Mouse (Mus musculus): Measurements from ENCODE around the gene Elp5. TPM values are rescaled to one million over a fixed set of nuclear protein-coding genes. Genes with fewer than 3 reads are reported as not detected.
"Not testable (repeated sequence)": the region's sequence is repeated elsewhere in the genome, so short reads cannot be mapped to it uniquely, and the experiment has no call there.

Elp5 gene
- total and polyA plus RNA-seq, 2 experiments from 2014 or later = 115 to 187 TPM

DNA sequence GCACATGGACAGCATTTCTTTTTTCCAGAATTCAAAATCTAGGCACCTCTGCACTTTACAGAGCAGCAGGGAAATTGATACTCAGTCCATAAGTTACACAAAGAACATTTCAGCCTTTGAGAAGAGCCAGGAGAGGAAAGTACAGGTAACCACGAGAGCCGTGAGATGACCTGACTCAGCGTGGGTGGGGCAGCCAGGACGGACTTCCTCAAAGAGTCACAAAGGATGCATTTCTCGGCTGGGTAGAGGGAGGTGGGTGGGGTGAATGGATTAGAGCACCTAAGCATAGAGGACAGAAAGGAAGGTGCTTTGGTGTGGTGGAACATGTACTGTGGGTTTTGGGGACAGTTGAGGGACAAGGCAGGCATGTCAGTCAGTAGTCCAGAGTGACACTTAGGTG, 20.5 kb downstream of the Elp5 start:
- no peak for TF ChIP-seq CTCF (IDR thresholded peaks at IDR 0.05; ENCODE audit: low read depth)
- no peak for ATAC-seq
- peaks cover 42% of the 10 kb centered on the region for H3K27me3 ChIP-seq (ENCODE audit: insufficient read depth, low read length)
- H3K4me3 ChIP-seq (ENCODE audit: low read depth, low read length) = no peak overlapping the region
- 45% methylated on average over 5 of the region's 5 CpGs for WGBS
- 0 out of 2 replicates have a peak, but pooled peaks cover 3% of the 10 kb centered on the region for H3K4me1 ChIP-seq (ENCODE audit: insufficient read depth)
- DNase-seq = no peak
- no peaks in the 10 kb centered on the region for H3K36me3 ChIP-seq (ENCODE audit: insufficient read depth)
- H3K27ac ChIP-seq (ENCODE audit: low read depth, low read length) = no peak overlapping the region
- no peak overlapping the region for H3K9ac ChIP-seq
- H3K9me3 ChIP-seq (ENCODE audit: low read length) = no peaks in the 10 kb centered on the region
- H3K4me2 ChIP-seq (ENCODE audit: low read depth) = no peak overlapping the region

DNA sequence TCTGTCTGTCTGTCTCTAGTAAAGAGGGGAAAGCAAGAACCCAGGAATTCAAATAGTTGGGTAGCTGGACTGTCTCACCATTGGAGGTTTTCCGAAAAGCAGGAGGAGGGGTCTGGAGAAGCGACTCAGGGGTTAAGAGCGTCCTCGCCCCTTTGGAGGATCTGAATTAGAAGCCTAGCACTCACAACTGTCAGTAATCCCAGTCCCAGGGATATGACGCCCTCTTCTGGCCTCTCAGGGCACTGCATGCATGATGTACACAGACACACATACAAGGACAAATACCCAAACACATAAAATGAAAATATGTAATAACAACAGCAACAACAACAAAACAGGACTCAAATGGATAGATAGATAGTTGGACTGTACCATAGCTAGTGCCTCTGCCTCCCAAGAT, 21.7 kb downstream of the Elp5 start:
- H3K4me3 ChIP-seq (ENCODE audit: low read depth, low read length) = no peak overlapping the region
- peaks cover 30% of the 10 kb centered on the region for H3K27me3 ChIP-seq (ENCODE audit: insufficient read depth, low read length)
- H3K9ac ChIP-seq = no peak overlapping the region
- H3K4me2 ChIP-seq (ENCODE audit: low read depth) = no peak overlapping the region
- H3K4me1 ChIP-seq (ENCODE audit: insufficient read depth) = no peaks in the 10 kb centered on the region
- peak; percentile 34; the same call in 1 of the 2 replicates for TF ChIP-seq CTCF (IDR thresholded peaks at IDR 0.05; ENCODE audit: low read depth)
- no peak overlapping the region for H3K27ac ChIP-seq (ENCODE audit: low read depth, low read length)
- no peaks in the 10 kb centered on the region for H3K9me3 ChIP-seq (ENCODE audit: low read length)
- no peaks in the 10 kb centered on the region for H3K36me3 ChIP-seq (ENCODE audit: insufficient read depth)
- ATAC-seq (no peak), DNase-seq (no peak)
- WGBS = 27% methylated on average over 5 of the region's 5 CpGs

DNA sequence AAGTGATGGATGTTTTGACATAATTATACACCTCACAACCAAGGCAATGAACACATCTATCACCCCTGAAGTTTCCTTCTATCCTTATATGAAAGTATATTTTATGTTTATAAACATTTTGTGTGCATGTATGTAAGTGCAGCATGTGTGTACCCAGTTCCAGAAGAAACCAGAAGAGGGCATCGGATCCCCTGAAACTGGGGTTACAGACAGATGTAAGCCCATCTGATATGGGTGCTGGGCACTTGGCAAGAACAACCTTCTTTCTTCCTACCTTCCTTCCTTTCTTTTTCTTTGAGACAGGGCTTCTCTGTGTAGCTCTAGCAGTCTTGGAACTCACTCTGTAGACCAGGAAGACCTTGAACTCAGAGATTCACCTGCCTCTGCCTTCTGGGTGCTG, 26.1 kb downstream of the Elp5 start:
- 0 out of 2 replicates have a peak, but pooled peaks cover 7% of the 10 kb centered on the region for H3K27me3 ChIP-seq (ENCODE audit: insufficient read depth, low read length)
- H3K4me2 ChIP-seq (ENCODE audit: low read depth) = no peak overlapping the region
- no peaks in the 10 kb centered on the region for H3K36me3 ChIP-seq (ENCODE audit: insufficient read depth)
- 65% methylated on average over 1 of the region's 1 CpGs for WGBS
- no peaks in the 10 kb centered on the region for H3K4me1 ChIP-seq (ENCODE audit: insufficient read depth)
- no peak for TF ChIP-seq CTCF (IDR thresholded peaks at IDR 0.05; ENCODE audit: low read depth)
- no peak overlapping the region for H3K9ac ChIP-seq
- ATAC-seq (no peak), DNase-seq (no peak)
- no peak overlapping the region for H3K4me3 ChIP-seq (ENCODE audit: low read depth, low read length)
- H3K27ac ChIP-seq (ENCODE audit: low read depth, low read length) = no peak overlapping the region
- H3K9me3 ChIP-seq (ENCODE audit: low read length) = no peaks in the 10 kb centered on the region

DNA sequence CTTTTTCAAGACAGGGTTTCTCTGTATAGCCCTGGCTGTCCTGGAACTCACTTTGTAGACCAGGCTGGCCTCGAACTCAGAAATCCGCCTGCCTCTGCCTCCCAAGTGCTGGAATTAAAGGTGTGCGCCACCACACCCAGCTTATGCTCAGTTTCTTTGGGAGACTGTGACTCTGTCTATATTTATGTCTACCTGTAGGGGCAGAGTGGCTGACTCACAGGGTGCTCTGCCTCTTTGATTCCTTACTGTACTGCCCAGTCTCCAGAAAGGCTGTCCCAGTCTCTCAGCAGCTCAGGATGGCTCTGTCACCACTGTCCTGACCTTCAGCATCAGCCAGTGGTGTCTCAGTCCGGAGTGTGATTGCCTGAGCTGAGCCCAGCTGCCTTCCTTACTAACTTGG, 26.7 kb downstream of the Elp5 start:
- H3K36me3 ChIP-seq (ENCODE audit: insufficient read depth); H3K27ac ChIP-seq (ENCODE audit: low read depth, low read length); H3K4me3 ChIP-seq (ENCODE audit: low read depth, low read length); H3K27me3 ChIP-seq (ENCODE audit: insufficient read depth, low read length); ATAC-seq; H3K4me1 ChIP-seq (ENCODE audit: insufficient read depth); H3K9me3 ChIP-seq (ENCODE audit: low read length); DNase-seq; H3K9ac ChIP-seq; H3K4me2 ChIP-seq (ENCODE audit: low read depth): not testable (repeated sequence)
- 60% methylated on average over 4 of the region's 4 CpGs for WGBS

DNA sequence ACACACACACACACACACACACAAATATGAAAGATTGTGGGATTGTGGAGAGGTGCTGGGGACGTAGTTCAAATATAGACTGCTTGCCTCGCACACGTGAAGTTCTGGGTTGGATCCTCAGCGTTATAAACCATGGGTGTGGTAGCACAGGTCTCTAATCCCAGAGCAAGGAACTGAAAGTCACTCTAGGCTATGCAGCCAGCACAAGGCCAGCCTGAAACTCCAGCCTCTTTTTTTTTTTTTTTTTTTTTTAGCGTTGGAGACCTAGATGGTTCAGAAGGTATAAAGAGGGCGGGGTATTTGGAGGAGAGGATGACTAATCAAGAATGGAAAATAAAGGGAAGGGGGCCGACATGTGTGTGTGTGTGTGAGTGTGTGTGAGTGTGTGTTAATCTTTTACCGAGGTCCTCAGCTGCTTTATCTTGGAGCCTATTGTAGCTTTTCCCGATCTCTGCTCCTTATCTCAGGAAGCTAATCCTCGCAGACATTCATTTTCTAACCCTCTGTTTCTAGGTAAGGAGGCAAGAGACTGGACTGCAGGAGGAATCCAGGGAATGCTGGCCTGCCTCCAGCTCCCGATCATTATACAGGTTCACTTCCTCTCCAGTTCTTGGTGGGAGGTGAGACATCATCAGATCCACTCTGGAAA, 28.9 kb downstream of the Elp5 start:
- no peak overlapping the region for H3K4me3 ChIP-seq (ENCODE audit: low read depth, low read length)
- H3K9ac ChIP-seq = no peak overlapping the region
- no peaks in the 10 kb centered on the region for H3K4me1 ChIP-seq (ENCODE audit: insufficient read depth)
- no peaks in the 10 kb centered on the region for H3K9me3 ChIP-seq (ENCODE audit: low read length)
- H3K27me3 ChIP-seq (ENCODE audit: insufficient read depth, low read length) = no peaks in the 10 kb centered on the region
- H3K4me2 ChIP-seq (ENCODE audit: low read depth) = no peak overlapping the region
- WGBS = 66% methylated on average over 11 of the region's 11 CpGs
- DNase-seq (no peak), ATAC-seq (no peak)
- no peak for TF ChIP-seq CTCF (IDR thresholded peaks at IDR 0.05; ENCODE audit: low read depth)
- H3K36me3 ChIP-seq (ENCODE audit: insufficient read depth) = no peaks in the 10 kb centered on the region
- H3K27ac ChIP-seq (ENCODE audit: low read depth, low read length) = no peak overlapping the region

DNA sequence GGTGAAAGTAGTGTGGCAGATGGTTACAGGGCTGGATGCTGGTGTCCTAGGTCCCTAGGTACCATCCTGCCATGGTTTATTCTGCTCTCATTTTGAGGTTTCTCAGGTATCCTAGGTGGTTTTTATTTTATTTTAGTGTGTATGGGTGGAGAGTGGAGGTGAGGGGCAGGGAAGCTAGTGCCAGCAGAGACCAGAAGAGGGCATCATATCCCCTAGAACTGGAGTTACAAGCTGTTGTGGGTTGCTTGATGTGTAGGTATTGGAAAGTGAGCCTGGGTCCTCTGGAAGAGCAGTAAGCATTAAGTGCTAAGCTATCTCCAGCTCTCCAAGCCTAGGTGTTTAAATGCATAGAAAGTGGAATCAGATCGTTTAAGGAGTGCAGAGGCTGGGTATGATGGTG, 30.0 kb downstream of the Elp5 start:
- Histone ChIP-seq H3K27me3 (ENCODE audit: insufficient read depth, low read length) (no peaks in the 10 kb centered on the region), H3K4me1 (ENCODE audit: insufficient read depth) (no peaks in the 10 kb centered on the region), H3K36me3 (ENCODE audit: insufficient read depth) (no peaks in the 10 kb centered on the region), H3K4me3 (ENCODE audit: low read depth, low read length) (no peak overlapping the region), H3K9ac (no peak overlapping the region), H3K27ac (ENCODE audit: low read depth, low read length) (no peak overlapping the region), H3K4me2 (ENCODE audit: low read depth) (no peak overlapping the region), H3K9me3 (ENCODE audit: low read length) (no peaks in the 10 kb centered on the region)
- TF ChIP-seq CTCF (IDR thresholded peaks at IDR 0.05; ENCODE audit: low read depth) = no peak
- 31% methylated on average over 1 of the region's 1 CpGs for WGBS
- no peak for DNase-seq
- no peak for ATAC-seq

DNA sequence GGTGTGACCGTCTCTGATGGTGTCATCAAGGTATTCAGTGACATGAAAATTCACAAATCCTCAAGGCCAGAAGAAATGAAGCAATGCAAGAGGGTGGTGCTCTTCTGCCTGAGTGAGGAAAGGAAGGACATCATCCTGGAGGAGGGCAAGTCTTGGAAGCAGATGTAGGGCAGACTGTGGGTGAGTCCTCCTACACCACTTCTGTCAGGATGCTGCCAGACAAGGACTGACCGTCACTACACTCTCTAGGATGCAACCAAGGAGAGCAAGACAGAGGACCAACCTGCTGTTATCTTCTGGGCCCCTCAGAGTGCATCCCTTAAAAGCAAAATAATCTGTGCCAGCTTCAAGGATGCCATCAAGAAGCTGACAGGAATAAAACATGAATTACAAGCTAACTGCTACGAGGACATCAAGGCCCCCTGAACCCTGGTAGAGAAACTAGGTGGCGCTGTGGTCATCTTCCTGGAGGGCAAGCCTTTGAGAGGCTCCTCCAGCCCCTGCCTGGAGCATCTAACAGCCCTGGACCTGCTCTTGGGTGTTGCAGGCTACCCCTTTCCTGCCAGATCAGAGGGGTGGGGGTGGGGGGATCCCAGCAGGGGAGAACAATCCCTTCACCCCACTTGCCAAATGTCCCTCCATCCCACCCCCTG, 31.4 kb downstream of the Elp5 start:
- H3K27me3 ChIP-seq (ENCODE audit: insufficient read depth, low read length) = no peaks in the 10 kb centered on the region
- H3K4me2 ChIP-seq (ENCODE audit: low read depth) = no peak overlapping the region
- no peaks in the 10 kb centered on the region for H3K4me1 ChIP-seq (ENCODE audit: insufficient read depth)
- H3K36me3 ChIP-seq (ENCODE audit: insufficient read depth) = no peaks in the 10 kb centered on the region
- DNase-seq (no peak), ATAC-seq (no peak)
- WGBS = 42% methylated on average over 4 of the region's 4 CpGs
- no peak overlapping the region for H3K27ac ChIP-seq (ENCODE audit: low read depth, low read length)
- no peak for TF ChIP-seq CTCF (IDR thresholded peaks at IDR 0.05; ENCODE audit: low read depth)
- no peak overlapping the region for H3K4me3 ChIP-seq (ENCODE audit: low read depth, low read length)
- no peaks in the 10 kb centered on the region for H3K9me3 ChIP-seq (ENCODE audit: low read length)
- no peak overlapping the region for H3K9ac ChIP-seq
